Mouse (Mus musculus): ENCODE results near the gene Olfr149.

DNA sequence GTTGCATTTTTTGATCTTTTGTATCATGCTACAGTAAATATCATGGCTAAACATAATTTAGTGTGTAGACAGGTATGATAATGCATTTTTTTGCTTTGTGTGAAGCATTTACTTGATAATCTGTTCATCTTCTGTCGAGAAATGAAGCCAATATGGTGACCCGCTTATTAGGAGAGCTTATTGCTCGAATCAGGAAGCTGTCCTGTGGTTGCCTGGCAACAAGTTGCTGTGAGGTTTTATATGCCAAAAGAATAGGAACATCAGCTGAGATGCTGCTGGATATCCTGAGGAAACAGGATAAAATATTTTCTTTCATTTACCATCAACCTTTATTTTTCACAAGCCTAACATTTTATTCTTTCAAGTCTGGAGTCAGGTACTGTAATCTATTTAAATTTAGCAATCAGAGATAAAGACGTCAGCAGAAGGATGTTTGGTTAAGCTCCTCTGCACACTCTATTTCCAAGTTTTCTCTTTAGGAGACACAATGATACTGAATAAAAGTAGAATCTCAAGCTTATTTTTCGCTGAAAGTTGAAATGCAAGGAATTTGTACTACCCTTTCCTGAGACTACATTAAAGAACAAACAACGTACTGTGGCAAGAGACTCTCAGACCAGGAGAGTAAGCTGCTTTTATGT is 52.0 kb downstream of the Olfr149 start:
- no peak for TF ChIP-seq POLR2A (IDR thresholded peaks at IDR 0.05; ENCODE audit: low read depth, low read length)
- no peak for TF ChIP-seq CTCF (IDR thresholded peaks at IDR 0.05; ENCODE audit: borderline replicate concordance, insufficient read depth, low read length)

All from embryonic fibroblast, embryonic 13.5 days (primary cell).